Mouse (Mus musculus) cortical plate, adult 2 months (tissue): ENCODE results near the gene Cit. TPM values are rescaled to one million over a fixed set of nuclear protein-coding genes. Genes with fewer than 3 reads are reported as not detected.

Experiments used
- H3K27ac ChIP-seq: fragments of 200-500 bp; 2 replicates; pipeline ENCODE4 v1.5.1; 2012; ENCODE audit warnings: low read length, control low read depth, inconsistent platforms; ENCODE audit not compliant: insufficient read depth
- H3K4me1 ChIP-seq: fragments of 200-500 bp; 2 replicates; pipeline ENCODE4 v1.6.1; 2011; ENCODE audit warnings: low read length; ENCODE audit not compliant: control insufficient read depth, insufficient read depth
- H3K4me3 ChIP-seq: fragments of 200-500 bp; 2 replicates; pipeline ENCODE4 v1.5.1; 2011; ENCODE audit warnings: mild to moderate bottlenecking, low read length, control low read depth; ENCODE audit not compliant: insufficient read depth
- CTCF ChIP-seq: fragments of 200-500 bp; IDR thresholded peaks from 2 replicates; pipeline ENCODE4 v1.5.1; 2011; ENCODE audit warnings: mild to moderate bottlenecking, control low read depth, low read length; ENCODE audit not compliant: insufficient read depth; ENCODE audit errors: extremely low read depth
- POLR2A ChIP-seq: fragments of 200-500 bp; IDR thresholded peaks from 2 replicates; pipeline ENCODE4 v1.6.1; 2011; ENCODE audit warnings: mild to moderate bottlenecking, low read length, control low read depth; ENCODE audit not compliant: insufficient read depth; ENCODE audit errors: extremely low read depth
- polyA plus RNA-seq: library from polyadenylated mRNA; depleted of rRNA; stranded (reverse); fragments of >200 nt; gene quantifications from 2 replicates; pipeline ENCODE4 v1.2.3, GENCODE M21; 2012

Cit gene
- polyA plus RNA-seq, 1 experiment, result 75.4 TPM

DNA sequence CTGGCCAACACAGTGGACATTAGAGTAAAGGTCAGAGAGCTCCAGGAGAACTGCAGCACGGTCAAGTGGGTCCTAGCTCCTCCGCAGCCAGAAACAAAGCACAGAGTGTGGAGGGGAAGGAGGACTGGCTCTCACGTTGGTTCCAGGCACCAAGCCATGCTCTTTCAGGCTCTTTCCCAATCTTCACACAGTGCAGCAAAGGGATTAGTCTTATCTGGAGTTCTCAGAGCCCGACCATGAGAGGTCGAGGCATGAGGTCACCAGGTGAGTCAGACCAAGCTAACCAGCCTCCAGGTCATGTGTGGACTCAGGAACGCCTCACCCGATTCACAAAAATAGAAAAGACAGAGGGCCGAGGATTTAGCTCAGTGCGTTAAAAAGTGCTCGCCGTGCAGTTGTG lies 27.0 kb downstream of the Cit start:
- H3K27ac ChIP-seq, result no peak overlapping the region
- TF ChIP-seq POLR2A (no peak), CTCF (no peak)
- H3K4me3 ChIP-seq, result no peak overlapping the region
- H3K4me1 ChIP-seq, result no peaks in the 10 kb centered on the region

DNA sequence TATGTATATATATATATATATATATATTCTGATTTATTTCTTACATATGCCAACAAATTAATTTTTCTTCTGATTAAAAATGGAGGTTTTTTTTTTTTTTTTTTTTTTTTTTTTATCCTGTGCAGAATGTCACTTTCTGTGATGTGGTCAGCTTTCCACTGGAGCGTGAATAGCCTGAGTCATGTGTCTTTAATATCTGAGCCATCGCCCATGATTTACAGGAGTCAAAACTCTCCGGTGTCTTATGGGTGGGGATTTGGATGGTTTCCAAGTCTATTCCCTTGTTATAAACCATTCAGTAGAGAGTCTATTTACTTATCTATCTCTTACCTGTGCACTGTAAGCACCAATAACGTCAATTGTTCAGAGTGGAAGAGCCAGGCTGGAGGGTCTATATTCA lies 27.9 kb downstream of the Cit start:
- no peak overlapping the region for H3K27ac ChIP-seq
- H3K4me1 ChIP-seq, result no peaks in the 10 kb centered on the region
- H3K4me3 ChIP-seq, result no peak overlapping the region
- TF ChIP-seq CTCF, result no peak
- TF ChIP-seq POLR2A, result no peak

DNA sequence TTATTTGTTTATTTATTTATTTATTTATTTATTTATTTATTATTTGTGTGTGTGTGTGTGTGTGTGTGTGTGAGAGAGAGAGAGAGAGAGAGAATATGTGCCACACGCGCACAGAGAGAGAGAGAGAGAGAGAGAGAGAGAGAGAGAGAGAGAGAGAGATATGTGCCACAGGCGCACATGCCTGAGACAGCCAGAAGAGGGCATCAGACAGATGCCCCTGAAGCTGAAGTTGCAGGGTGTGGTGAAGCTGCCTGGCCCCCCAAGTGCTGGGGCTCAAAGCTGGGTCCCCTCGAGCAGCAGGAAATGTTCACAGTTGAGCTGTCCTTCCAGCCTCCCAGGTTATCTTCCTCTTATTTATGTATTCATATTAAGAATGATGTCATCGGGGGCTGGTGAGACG lies 32.3 kb downstream of the Cit start:
- Histone ChIP-seq H3K27ac (no peak overlapping the region), H3K4me3 (no peak overlapping the region), H3K4me1 (no peaks in the 10 kb centered on the region)
- TF ChIP-seq CTCF (peak; percentile 10; the same call in 1 of the 2 replicates), POLR2A (no peak)

DNA sequence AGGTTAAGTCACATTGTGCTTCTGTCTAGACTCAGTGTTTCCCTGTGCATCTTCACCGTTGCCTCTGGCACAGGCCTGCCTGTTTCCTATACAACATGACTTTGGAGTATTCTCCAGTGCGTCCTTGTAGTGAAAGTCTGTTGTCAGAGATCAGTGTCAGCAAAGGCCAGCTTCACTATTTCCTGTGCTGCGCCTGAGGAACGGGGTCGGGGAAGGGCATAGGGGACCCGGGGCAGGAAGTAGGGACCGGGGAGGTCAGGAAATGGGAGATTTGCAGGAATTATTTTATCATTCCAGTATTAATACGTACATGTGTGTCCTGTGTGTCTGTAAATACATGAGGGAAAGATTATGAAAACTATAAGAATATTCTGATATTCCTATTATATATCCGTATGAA lies 37.1 kb downstream of the Cit start:
- TF ChIP-seq CTCF, result no peak
- no peak for TF ChIP-seq POLR2A
- no peaks in the 10 kb centered on the region for H3K4me1 ChIP-seq
- no peak overlapping the region for H3K4me3 ChIP-seq
- H3K27ac ChIP-seq, result no peak overlapping the region

DNA sequence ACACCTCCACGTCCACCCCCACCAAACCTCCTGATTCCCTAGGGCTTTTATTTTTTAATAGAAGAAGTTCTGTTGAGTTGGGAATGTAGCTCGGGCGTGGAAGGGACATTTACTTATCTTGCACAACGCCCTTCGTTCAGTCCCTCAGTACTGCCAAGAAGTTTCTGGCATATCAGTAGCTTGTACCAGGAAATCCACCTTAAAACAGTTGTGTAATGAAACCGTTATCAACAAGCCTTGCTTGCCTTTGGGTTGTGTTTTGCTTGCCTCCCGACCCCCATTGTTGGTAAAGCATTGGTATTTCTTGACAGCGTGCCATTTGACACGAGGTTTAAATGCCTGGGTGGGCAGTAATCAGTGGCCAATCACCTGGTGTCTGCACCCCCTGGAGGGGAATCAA lies 39.4 kb downstream of the Cit start:
- Histone ChIP-seq H3K27ac (no peak overlapping the region), H3K4me3 (no peak overlapping the region), H3K4me1 (no peaks in the 10 kb centered on the region)
- TF ChIP-seq POLR2A (no peak), CTCF (no peak)

DNA sequence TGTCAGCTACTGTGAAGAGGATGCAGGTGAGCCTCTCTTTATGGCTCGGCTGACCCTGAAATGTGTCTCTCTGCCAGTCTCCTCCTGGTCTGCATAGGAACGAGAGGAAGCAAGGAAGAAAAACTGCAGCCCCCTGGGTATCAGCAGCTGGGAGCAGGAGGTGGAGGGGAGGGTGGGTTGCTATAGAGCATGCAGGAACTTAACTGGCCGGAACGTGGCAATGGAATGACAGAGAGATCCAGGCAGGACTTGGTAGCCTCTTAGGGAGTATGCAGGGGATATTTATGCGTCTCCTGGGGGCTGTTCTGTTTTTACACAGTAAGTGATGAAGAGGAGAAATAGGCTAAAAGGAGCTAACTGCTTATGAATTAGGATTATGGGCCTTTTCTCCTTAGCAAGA lies 48.7 kb downstream of the Cit start:
- H3K27ac ChIP-seq, result no peak overlapping the region
- TF ChIP-seq CTCF (no peak), POLR2A (no peak)
- H3K4me3 ChIP-seq, result no peak overlapping the region
- no peaks in the 10 kb centered on the region for H3K4me1 ChIP-seq

DNA sequence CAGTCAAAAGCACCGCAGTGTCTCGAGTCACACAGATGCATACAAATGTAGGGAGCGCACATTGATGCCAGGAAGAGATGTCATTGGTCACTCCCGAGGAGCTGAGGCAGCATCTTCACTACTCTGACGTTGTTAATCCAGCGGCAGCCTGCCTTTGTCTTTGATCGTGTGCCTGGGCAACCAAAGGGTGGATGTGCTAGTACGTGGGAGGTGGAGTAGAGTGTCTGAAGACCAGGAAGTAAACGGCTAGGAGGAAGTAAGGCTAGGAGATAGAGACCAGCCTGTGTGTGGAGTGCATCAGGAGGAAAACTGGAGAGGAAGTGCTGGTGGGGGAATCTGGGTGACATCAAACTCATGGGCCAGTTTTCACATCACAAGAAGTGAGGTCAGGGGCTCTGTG lies 52.0 kb downstream of the Cit start:
- TF ChIP-seq CTCF (no peak), POLR2A (no peak)
- Histone ChIP-seq H3K4me3 (no peak overlapping the region), H3K27ac (no peak overlapping the region), H3K4me1 (no peaks in the 10 kb centered on the region)

DNA sequence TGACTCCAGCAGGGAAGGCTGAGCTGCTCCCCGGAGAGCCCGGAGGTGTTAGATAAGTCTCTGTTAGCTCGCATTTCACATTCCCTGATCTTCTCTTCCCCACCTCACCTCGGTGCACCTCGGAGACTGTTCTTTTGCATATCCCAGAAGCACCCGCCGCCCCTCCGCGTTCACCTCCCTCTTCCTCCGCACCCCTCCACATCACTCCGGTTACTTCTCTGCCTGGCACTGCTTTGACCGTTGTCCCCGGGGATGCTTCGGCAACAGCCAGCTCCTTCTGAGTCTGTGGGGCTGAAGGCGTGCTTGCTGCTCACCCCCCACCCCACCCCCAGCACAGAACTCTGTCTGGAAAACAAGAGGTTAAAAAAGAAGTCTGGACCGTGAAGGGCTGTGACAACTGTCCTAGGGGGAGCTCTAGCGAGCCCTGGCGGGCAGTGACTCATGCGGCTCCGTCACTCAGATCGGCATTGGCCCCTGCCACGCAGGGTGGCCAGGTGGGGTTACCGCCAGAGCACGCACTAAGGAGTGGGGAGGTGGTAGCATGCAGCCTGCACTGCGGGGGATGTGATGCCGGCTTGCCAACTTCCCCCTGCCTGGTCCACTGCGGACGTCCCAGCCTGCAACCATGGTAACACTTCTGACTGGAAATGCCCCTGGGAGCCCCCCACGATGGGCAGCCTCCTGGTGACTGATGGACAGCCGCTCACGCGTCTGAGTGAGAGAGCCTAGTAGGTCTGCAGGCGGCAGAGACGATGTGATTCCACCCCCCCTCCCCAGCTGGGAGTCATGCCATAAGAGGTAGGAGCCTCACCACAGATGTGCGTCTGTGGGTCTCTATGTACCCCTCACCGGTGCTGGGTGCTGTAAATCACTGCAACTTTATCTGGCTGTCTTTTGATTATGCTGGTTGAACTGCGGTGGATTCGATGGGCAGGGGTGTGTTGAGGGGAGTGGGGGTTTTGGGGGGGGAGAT lies 62.2 kb downstream of the Cit start:
- TF ChIP-seq POLR2A, result peak; percentile 63; the same call in 1 of the 2 replicates
- TF ChIP-seq CTCF, result peak; percentile 45
- H3K4me3 ChIP-seq, result peak overlapping the region; percentile 98
- 0 out of 2 replicates have a peak, but pooled peaks cover 1% of the 10 kb centered on the region for H3K4me1 ChIP-seq
- peak overlapping the region; percentile 87 for H3K27ac ChIP-seq

DNA sequence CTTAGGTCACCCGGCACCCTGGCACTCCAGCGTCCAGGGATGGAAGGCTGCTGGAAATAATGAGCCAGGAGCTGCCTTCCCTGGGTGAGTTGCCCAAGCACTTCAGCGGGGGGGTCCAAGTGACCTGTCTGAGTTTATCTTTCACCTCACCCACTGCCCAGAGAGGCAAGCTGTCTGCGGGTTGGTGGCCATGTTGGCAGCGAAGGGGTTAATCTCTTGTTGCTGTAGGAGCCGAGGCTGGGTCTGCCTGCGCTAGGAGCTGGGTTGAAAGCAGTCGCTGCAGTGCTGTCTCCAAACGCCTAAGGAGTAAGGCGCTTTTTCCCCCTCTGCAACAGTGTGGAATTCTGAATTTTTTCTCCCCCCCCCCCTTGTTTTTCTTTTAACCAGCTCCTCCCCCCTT lies 63.2 kb downstream of the Cit start:
- Histone ChIP-seq H3K4me1 (peaks cover 1% of the 10 kb centered on the region; the same call in 1 of the 2 replicates), H3K4me3 (peak overlapping the region; percentile 98), H3K27ac (peak overlapping the region; percentile 80)
- peak; percentile 94 for TF ChIP-seq POLR2A
- TF ChIP-seq CTCF, result no peak

DNA sequence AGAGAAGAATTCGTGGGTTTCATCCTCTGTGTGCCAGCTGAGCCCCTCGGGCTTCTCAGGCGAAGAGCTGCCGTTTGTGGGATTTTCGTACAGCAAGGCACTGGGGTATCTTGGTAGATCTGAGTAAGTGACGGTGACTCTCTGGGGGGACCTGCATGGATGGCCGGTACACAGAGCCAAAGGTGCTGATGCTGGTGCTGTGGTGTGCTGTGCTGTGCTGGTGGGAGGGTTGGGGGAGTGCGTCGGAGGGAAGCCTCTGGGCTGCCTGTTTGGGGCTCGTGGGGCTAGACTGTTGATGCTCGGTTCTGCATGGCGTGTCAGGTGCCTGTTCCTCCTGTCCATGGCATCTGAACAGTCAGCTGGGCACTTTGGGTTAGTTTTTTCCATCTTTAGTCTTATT lies 63.6 kb downstream of the Cit start:
- peak overlapping the region; percentile 80 for H3K27ac ChIP-seq
- H3K4me1 ChIP-seq, result peaks cover 1% of the 10 kb centered on the region; the same call in 1 of the 2 replicates
- no peak for TF ChIP-seq CTCF
- TF ChIP-seq POLR2A, result no peak
- peak overlapping the region; percentile 98 for H3K4me3 ChIP-seq
